Comparison of ENCODE assay signal across 21 mouse cellular contexts in the genomic region with DNA sequence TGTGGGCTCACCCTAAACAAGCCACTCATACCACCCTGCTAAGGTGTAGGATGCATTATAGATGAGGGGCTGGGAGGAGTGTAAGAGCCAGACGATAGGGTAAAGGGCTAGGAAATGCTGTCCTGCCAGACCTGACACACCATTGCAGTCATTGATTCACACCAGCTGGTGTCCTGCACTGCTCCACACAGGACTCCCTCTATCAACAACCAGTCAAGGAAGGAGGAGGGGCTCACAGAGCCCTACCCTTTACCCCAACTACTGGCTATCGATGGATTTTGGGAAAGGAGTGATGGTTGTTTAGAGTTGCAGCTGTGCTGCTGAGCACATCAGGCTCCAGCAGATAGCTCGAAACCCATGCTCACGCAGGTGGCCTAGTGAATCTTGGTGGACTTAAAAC. TPM values are rescaled to one million over a fixed set of nuclear protein-coding genes. Genes with fewer than 3 reads are reported as not detected.
DNase-seq lines count a peak whose midpoint lies in the region; ATAC-seq lines count a peak whose summit lies in the region.
"Had no signal": no experiment of that assay in that cellular context is flagged by ENCODE, and none has a peak within 500 bp of the region (broad histone marks: within the 10 kb centered on the region; RNA-seq: fewer than 3 reads in every experiment).

No protein-coding gene starts in this region.

- no peak overlapping the region for H3K27ac ChIP-seq in liver, embryonic 13.5 days
- no peak overlapping the region for H3K27ac ChIP-seq in liver, embryonic 12.5 days
- H3K27ac ChIP-seq: embryonic facial prominence, embryonic 13.5 days; embryonic facial prominence, embryonic 15.5 days; forebrain, embryonic 10.5 days; forebrain, embryonic 12.5 days had no signal

- WGBS in liver, embryonic 13.5 days (ENCODE audit: insufficient replicate concordance) = 78% methylated on average over 4 of the region's 4 CpGs
- 79% methylated on average over 4 of the region's 4 CpGs for WGBS in liver, embryonic 12.5 days (ENCODE audit: insufficient replicate concordance)

- no peak overlapping the region for H3K9ac ChIP-seq in liver, embryonic 13.5 days
- no peak overlapping the region for H3K9ac ChIP-seq in liver, embryonic 12.5 days
- H3K9ac ChIP-seq: embryonic facial prominence, embryonic 13.5 days; embryonic facial prominence, embryonic 15.5 days; forebrain, embryonic 12.5 days had no signal

- peak; percentile 5 for DNase-seq in cerebellum, adult 9-11 months
- DNase-seq in cerebellum, postnatal 4 days (ENCODE audit: low spot score in 2 of 2) = no peak
- DNase-seq in liver, embryonic 13.5 days = no peak
- DNase-seq: adrenal gland, adult 2 months; adrenal gland, postnatal 10 days; adrenal gland, postnatal 25 days; cerebellum, adult 11 months; cerebellum, postnatal 25 days; embryo, embryonic 11 days had no signal

- H3K4me1 ChIP-seq in liver, embryonic 13.5 days (replicated peaks) = no peaks in the 10 kb centered on the region
- H3K4me1 ChIP-seq in liver, embryonic 12.5 days = no peaks in the 10 kb centered on the region
- H3K4me1 ChIP-seq in megakaryocyte, embryonic 14.5 days = peaks cover 16% of the 10 kb centered on the region
- H3K4me1 ChIP-seq: embryonic facial prominence, embryonic 13.5 days; embryonic facial prominence, embryonic 15.5 days; forebrain, embryonic 10.5 days; forebrain, embryonic 12.5 days had no signal

- H3K27me3 ChIP-seq in liver, embryonic 13.5 days = no peaks in the 10 kb centered on the region
- H3K27me3 ChIP-seq in liver, embryonic 12.5 days (replicated peaks) = no peaks in the 10 kb centered on the region
- no peaks in the 10 kb centered on the region for H3K27me3 ChIP-seq in megakaryocyte, embryonic 14.5 days (replicated peaks)
- H3K27me3 ChIP-seq: embryonic facial prominence, embryonic 13.5 days; embryonic facial prominence, embryonic 15.5 days; forebrain, embryonic 12.5 days had no signal

- H3K36me3 ChIP-seq in liver, embryonic 13.5 days = peaks cover 21% of the 10 kb centered on the region
- peaks cover 64% of the 10 kb centered on the region for H3K36me3 ChIP-seq in liver, embryonic 12.5 days
- peaks cover 79% of the 10 kb centered on the region for H3K36me3 ChIP-seq in megakaryocyte, embryonic 14.5 days (replicated peaks; ENCODE audit: low read length)

- no peaks in the 10 kb centered on the region for H3K9me3 ChIP-seq in liver, embryonic 13.5 days (replicated peaks)
- H3K9me3 ChIP-seq in liver, embryonic 12.5 days (replicated peaks) = no peaks in the 10 kb centered on the region
- H3K9me3 ChIP-seq in megakaryocyte, embryonic 14.5 days = no peaks in the 10 kb centered on the region
- H3K9me3 ChIP-seq: embryonic facial prominence, embryonic 13.5 days; embryonic facial prominence, embryonic 15.5 days; forebrain, embryonic 10.5 days; forebrain, embryonic 12.5 days had no signal

- peak; percentile 46; the same call in 1 of the 2 replicates for ATAC-seq in liver, embryonic 13.5 days (ENCODE audit: low read depth)
- no peak for ATAC-seq in liver, embryonic 12.5 days
- no peak for ATAC-seq in megakaryocyte, adult 5-6 weeks (ENCODE audit: poor library complexity, severe bottlenecking)
- ATAC-seq: forebrain, embryonic 14.5 days; forebrain, embryonic 16.5 days had no signal

- H3K4me2 ChIP-seq in liver, embryonic 13.5 days = no peak overlapping the region
- H3K4me2 ChIP-seq in liver, embryonic 12.5 days = no peak overlapping the region
- H3K4me2 ChIP-seq: embryonic facial prominence, embryonic 13.5 days; embryonic facial prominence, embryonic 15.5 days; forebrain, embryonic 12.5 days had no signal

- H3K4me3 ChIP-seq in liver, embryonic 13.5 days (replicated peaks) = no peak overlapping the region
- H3K4me3 ChIP-seq in liver, embryonic 12.5 days = no peak overlapping the region
- H3K4me3 ChIP-seq in megakaryocyte, embryonic 14.5 days (replicated peaks) = peak overlapping the region; percentile 33
- H3K4me3 ChIP-seq: embryonic facial prominence, embryonic 13.5 days; embryonic facial prominence, embryonic 15.5 days; erythroblast, embryonic 14.5 days; forebrain, embryonic 10.5 days; forebrain, embryonic 12.5 days had no signal

RNA-seq across cellular contexts. Expression of gene Aqp8, which starts 45.3 kb away (rescaled TPM):
- polyA plus RNA-seq in liver, embryonic 13.5 days (2015; fragmentation: Nextera tagmentation; extraction: Ambion mirVana) = 3.0 and 3.4 TPM in 2 replicates
- 2.4 and 2.6 TPM in 2 replicates for polyA plus RNA-seq in liver, embryonic 12.5 days (2016; fragmentation: Nextera tagmentation; extraction: Ambion mirVana)
- not detected in 2 replicates for polyA plus RNA-seq in megakaryocyte, embryonic 14.5 days (2012; ENCODE audit: insufficient read depth, low replicate concordance)
- total RNA-seq in megakaryocyte, adult 5-6 weeks (2015) = not detected in 2 replicates
- not detected in 2 replicates for total RNA-seq in megakaryocyte, adult 5-6 weeks (2017)
- total RNA-seq: adrenal gland, adult 2 months; adrenal gland, postnatal 25 days; common myeloid progenitor, adult 5-6 weeks had no signal
- polyA plus RNA-seq: adrenal gland, adult 2 months; brain, embryonic 14.5 days; embryonic facial prominence, embryonic 13.5 days; embryonic facial prominence, embryonic 15.5 days; erythroblast, embryonic 14.5 days; forebrain, embryonic 14.5 days; forebrain, embryonic 16.5 days had no signal

RNA-seq across cellular contexts. Expression of gene Arhgap17, which starts 47.1 kb away (rescaled TPM):
- 8.5 and 12.0 TPM in 2 replicates for polyA plus RNA-seq in liver, embryonic 13.5 days (2015; fragmentation: Nextera tagmentation; extraction: Ambion mirVana)
- 16.7 TPM in 2 replicates for polyA plus RNA-seq in liver, embryonic 12.5 days (2016; fragmentation: Nextera tagmentation; extraction: Ambion mirVana)
- polyA plus RNA-seq in megakaryocyte, embryonic 14.5 days (2012; ENCODE audit: insufficient read depth, low replicate concordance) = 51.0 and 54.9 TPM in 2 replicates
- 123 and 129 TPM in 2 replicates for total RNA-seq in megakaryocyte, adult 5-6 weeks (2015)
- total RNA-seq in megakaryocyte, adult 5-6 weeks (2017) = 40.7 and 51.7 TPM in 2 replicates

RNA-seq across cellular contexts. Expression of gene Lcmt1, which starts 47.2 kb away (rescaled TPM):
- 30.6 and 33.7 TPM in 2 replicates for polyA plus RNA-seq in liver, embryonic 13.5 days (2015; fragmentation: Nextera tagmentation; extraction: Ambion mirVana)
- polyA plus RNA-seq in liver, embryonic 12.5 days (2016; fragmentation: Nextera tagmentation; extraction: Ambion mirVana) = 33.4 and 34.4 TPM in 2 replicates
- polyA plus RNA-seq in megakaryocyte, embryonic 14.5 days (2012; ENCODE audit: insufficient read depth, low replicate concordance) = 2.3 and 4.3 TPM in 2 replicates
- total RNA-seq in megakaryocyte, adult 5-6 weeks (2015) = 22.6 and 23.4 TPM in 2 replicates
- 30.1 and 37.4 TPM in 2 replicates for total RNA-seq in megakaryocyte, adult 5-6 weeks (2017)
